Mouse (Mus musculus): ENCODE data around the gene Rad51ap2.

DNA sequence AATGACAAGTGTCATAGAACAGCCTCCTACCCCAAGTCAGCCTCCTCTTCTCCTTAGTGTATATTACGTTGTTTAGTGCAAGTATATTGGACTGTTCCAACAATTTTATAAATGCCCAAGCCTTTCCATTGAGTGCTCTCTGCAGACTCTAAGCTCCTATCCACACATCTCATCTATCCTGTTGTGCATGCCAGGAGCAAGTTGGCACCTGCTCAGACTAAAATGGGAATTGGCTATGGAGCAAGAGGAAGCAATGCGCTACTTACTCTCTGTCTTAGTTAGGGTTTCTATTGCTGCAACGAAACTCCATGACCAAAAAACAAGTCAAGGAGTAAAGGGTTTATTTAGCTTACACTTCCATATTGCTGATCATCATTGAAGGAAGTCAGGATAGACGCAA lies 48.2 kb upstream of the Rad51ap2 start:
- TF ChIP-seq POLR2A (IDR thresholded peaks at IDR 0.05; ENCODE audit: insufficient read length, low read depth) (no peak), POLR2AphosphoS2 (IDR thresholded peaks at IDR 0.05; ENCODE audit: insufficient read length, low read depth) (no peak), USF1 (IDR thresholded peaks at IDR 0.05; ENCODE audit: low read depth) (no peak), CEBPB (IDR thresholded peaks at IDR 0.05; ENCODE audit: insufficient read depth, poor library complexity, severe bottlenecking) (no peak), MYOG (IDR thresholded peaks at IDR 0.05; ENCODE audit: control insufficient read depth in 1 of 3, insufficient read depth in 1 of 3, insufficient read length in 2 of 3, low read depth in 2 of 3) (no peak)
